Mouse (Mus musculus): ENCODE measurements around the gene Corin. TPM values are rescaled to one million over a fixed set of nuclear protein-coding genes. Genes with fewer than 3 reads are reported as not detected.

Gene Corin
- total RNA-seq (2014; fragmentation: Nextera tagmentation) (not detected in 2 replicates), total RNA-seq (2017) (under 0.01 and 0.66 TPM in 2 replicates), polyA plus RNA-seq (2012) (not detected in 2 replicates)

DNA sequence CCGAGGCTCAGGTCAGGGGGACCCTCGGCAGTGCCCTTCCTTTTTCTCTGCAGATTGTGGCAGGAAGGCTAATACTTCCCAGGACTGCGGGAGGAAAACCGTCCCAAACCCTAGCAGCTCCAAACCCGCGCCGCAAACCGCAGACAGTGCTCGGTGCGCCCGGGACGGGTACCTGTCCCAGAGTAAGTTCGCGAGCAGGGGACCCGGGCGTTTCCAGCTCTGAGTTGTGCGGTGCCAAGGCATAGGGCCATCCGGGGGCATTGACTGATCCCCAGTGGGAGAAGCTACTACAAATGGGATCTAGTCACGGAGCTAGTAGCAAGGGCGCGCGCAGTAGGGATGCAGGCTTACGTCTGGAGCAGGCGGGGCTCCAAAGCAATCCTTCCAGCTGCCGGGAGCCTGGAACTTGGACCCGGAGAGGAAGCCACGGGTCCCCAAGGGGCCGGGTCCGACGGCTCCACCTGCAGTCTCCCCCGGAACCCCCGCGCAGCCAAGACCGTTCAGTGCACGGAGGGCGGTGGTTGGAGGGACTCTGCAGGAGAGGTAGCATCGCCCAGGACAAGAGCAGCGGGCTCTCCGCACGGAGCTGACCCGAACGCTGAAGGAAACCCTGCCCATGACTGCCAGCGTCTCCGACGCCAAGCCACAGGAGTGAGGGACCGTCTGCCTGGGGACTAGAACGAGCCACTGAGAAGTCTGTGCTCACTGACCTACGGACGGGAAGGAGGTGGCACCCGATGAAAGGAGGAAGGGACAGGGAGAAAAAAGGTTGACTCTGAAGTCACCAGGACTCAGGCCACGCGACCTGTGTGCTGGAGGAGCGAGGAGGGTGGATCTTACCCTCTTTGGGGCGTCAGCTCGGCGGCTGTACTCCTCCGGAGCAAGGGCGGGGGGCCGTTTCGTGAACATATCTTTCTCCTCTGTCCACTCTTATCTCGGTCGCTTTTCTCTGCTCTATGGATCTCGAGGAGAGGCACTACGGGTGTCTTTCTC lies at the start of gene Corin:
Gene Corin, minus strand, starts transcription at position 943 of the 993 bp plus-strand sequence.
- TF ChIP-seq GATA2 (IDR thresholded peaks at IDR 0.05; ENCODE audit: borderline replicate concordance, low read depth, low read length) = no peak
- no peak for TF ChIP-seq POLR2AphosphoS5 (IDR thresholded peaks at IDR 0.05; ENCODE audit: insufficient replicate concordance, low read depth, low read length)
- no peak for TF ChIP-seq CTCF (IDR thresholded peaks at IDR 0.05; ENCODE audit: low read depth, low read length)
- no peak for TF ChIP-seq GATA1 (IDR thresholded peaks at IDR 0.05; ENCODE audit: borderline replicate concordance, low read length)
- no peak for TF ChIP-seq TAL1 (conservative IDR thresholded peaks at IDR 0.05; ENCODE audit: low read depth, low read length)
- H3K27me3 ChIP-seq (ENCODE audit: insufficient read depth, low read length) = peaks cover 22% of the 10 kb centered on the region
- no peaks in the 10 kb centered on the region for H3K36me3 ChIP-seq (replicated peaks)
- DNase-seq (ENCODE audit: low spot score) (no peak), ATAC-seq (ENCODE audit: extremely low read depth, insufficient number of reproducible peaks, low FRiP score, poor library complexity, severe bottlenecking) (no peak)
- H3K9me3 ChIP-seq (replicated peaks) = no peaks in the 10 kb centered on the region
- H3K4me1 ChIP-seq (ENCODE audit: insufficient read depth, low read depth, low read length) = no peaks in the 10 kb centered on the region
- H3K4me3 ChIP-seq (ENCODE audit: low read depth, low read length) = no peak within 1 kb of the TSS

DNA sequence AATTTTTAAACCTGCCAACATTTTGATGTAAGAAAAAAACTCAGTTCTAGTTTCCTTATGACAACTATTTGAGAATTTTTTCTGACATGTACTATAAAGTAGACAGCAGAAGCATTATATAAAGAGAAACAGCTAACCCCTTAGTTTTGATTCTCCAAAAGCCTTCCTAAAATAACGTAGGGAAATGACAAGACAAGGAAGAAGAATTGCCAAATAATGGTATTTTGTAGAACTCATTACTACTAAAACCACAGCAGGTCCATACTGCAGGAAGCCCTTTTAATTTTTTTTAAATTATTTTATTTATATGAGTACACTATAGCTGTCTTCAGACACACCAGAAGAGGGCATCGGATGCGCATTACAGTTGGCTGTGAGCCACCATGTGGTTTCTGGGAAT lies 46.9 kb upstream of the Corin start:
- H3K27me3 ChIP-seq (ENCODE audit: insufficient read depth, low read length) = no peaks in the 10 kb centered on the region
- no peak for DNase-seq (ENCODE audit: low spot score)
- H3K36me3 ChIP-seq (replicated peaks) = peaks cover 40% of the 10 kb centered on the region
- no peaks in the 10 kb centered on the region for H3K4me1 ChIP-seq (ENCODE audit: insufficient read depth, low read depth, low read length)
- ATAC-seq (ENCODE audit: extremely low read depth, insufficient number of reproducible peaks, low FRiP score, poor library complexity, severe bottlenecking) = no peak
- H3K9me3 ChIP-seq (replicated peaks) = no peaks in the 10 kb centered on the region
- H3K4me3 ChIP-seq (ENCODE audit: low read depth, low read length) = no peak overlapping the region
- no peak for TF ChIP-seq GATA1 (IDR thresholded peaks at IDR 0.05; ENCODE audit: borderline replicate concordance, low read length)
- TF ChIP-seq CTCF (IDR thresholded peaks at IDR 0.05; ENCODE audit: low read depth, low read length) = no peak
- no peak for TF ChIP-seq GATA2 (IDR thresholded peaks at IDR 0.05; ENCODE audit: borderline replicate concordance, low read depth, low read length)
- no peak for TF ChIP-seq POLR2AphosphoS5 (IDR thresholded peaks at IDR 0.05; ENCODE audit: insufficient replicate concordance, low read depth, low read length)
- no peak for TF ChIP-seq TAL1 (conservative IDR thresholded peaks at IDR 0.05; ENCODE audit: low read depth, low read length)

DNA sequence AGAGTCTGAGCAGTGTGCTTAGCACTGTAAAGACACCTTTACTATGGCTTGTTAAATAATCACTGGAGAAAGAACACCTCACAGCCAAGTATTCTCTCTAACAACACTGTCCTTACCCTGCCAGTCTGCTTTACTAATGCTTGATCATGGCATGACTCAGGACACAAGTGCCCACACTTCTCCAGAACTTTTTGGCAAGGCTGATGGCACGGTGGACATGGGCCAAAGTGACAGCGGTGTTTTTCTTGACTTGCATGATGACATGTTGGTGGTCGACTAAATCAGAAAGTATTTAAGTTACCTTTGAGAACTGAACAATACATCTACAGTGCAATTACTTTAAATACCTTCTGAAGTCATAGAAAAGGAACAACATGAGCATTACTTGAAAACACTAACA lies 24.6 kb upstream of the Corin start:
- Histone ChIP-seq H3K36me3 (replicated peaks) (peaks cover 46% of the 10 kb centered on the region), H3K4me3 (ENCODE audit: low read depth, low read length) (no peak overlapping the region), H3K4me1 (ENCODE audit: insufficient read depth, low read depth, low read length) (no peaks in the 10 kb centered on the region), H3K27me3 (ENCODE audit: insufficient read depth, low read length) (no peaks in the 10 kb centered on the region), H3K9me3 (replicated peaks) (no peaks in the 10 kb centered on the region)
- ATAC-seq (ENCODE audit: extremely low read depth, insufficient number of reproducible peaks, low FRiP score, poor library complexity, severe bottlenecking) = no peak
- TF ChIP-seq GATA2 (IDR thresholded peaks at IDR 0.05; ENCODE audit: borderline replicate concordance, low read depth, low read length) = no peak
- no peak for TF ChIP-seq TAL1 (conservative IDR thresholded peaks at IDR 0.05; ENCODE audit: low read depth, low read length)
- no peak for TF ChIP-seq CTCF (IDR thresholded peaks at IDR 0.05; ENCODE audit: low read depth, low read length)
- no peak for DNase-seq (ENCODE audit: low spot score)

DNA sequence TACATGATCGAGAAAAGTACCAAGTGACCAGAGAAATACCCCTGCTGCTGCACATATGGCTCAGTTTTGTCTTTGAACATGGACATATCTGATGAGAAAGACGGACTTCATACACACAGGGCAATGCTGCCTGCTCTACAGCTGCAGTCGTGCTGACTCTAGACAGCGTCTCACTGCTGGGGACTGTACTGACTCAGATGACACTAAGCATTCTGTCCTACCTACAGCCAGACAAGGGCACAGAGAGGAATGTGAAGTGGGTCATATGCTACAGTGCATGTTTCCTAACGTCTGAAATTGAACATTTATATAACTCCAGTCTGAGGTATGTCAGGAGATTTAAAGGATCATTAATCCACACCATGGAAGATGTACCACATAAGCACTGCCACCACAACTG lies 9.5 kb upstream of the Corin start:
- H3K36me3 ChIP-seq (replicated peaks) = peaks cover 34% of the 10 kb centered on the region
- ATAC-seq (ENCODE audit: extremely low read depth, insufficient number of reproducible peaks, low FRiP score, poor library complexity, severe bottlenecking) = no peak
- DNase-seq (ENCODE audit: low spot score) = no peak
- no peaks in the 10 kb centered on the region for H3K9me3 ChIP-seq (replicated peaks)
- no peak overlapping the region for H3K4me3 ChIP-seq (ENCODE audit: low read depth, low read length)
- no peaks in the 10 kb centered on the region for H3K27me3 ChIP-seq (ENCODE audit: insufficient read depth, low read length)
- TF ChIP-seq CTCF (IDR thresholded peaks at IDR 0.05; ENCODE audit: low read depth, low read length) (no peak), POLR2AphosphoS5 (IDR thresholded peaks at IDR 0.05; ENCODE audit: insufficient replicate concordance, low read depth, low read length) (no peak), GATA1 (IDR thresholded peaks at IDR 0.05; ENCODE audit: borderline replicate concordance, low read length) (no peak), TAL1 (conservative IDR thresholded peaks at IDR 0.05; ENCODE audit: low read depth, low read length) (no peak), GATA2 (IDR thresholded peaks at IDR 0.05; ENCODE audit: borderline replicate concordance, low read depth, low read length) (no peak)
- no peaks in the 10 kb centered on the region for H3K4me1 ChIP-seq (ENCODE audit: insufficient read depth, low read depth, low read length)

DNA sequence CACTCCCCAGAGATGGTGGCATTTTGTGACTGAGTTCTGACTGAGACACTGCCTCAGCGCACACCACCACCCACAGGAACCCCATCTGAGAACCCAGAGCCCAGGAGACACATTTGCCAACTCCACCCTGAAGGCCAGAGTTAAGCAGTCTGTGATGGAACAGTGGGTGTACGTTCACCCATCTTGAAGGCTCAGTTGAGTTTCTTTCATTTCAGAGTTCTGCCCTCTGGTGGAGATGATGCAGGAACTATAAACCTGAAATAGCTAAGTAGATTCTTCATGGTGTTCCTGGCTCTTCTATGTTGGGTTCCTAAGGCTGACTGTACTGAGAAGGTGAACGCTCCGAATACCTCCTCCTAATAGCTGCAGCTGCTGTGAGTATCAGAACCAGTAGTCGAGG lies 1.5 kb upstream of the Corin start:
- ATAC-seq (ENCODE audit: extremely low read depth, insufficient number of reproducible peaks, low FRiP score, poor library complexity, severe bottlenecking) = no peak
- no peaks in the 10 kb centered on the region for H3K36me3 ChIP-seq (replicated peaks)

DNA sequence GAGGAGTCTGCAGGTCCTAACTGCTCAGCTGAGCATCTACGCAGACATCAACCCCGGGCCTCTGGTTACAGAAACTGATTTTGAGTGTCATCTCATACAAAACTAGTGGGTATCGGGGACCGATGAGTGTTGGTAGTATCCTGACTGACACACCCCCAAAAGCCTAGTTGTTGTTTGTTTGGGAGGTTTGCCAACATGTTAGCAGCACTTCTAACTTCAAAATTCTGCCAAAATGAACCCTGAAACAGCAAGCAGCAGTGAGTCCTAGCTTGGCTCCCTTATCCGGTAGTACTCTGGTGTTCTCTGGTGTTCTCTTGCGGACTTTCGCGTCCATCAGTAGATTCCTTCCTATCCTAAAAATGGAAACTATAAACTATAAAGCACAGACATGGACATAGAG lies 1.5 kb downstream of the Corin start:
- no peaks in the 10 kb centered on the region for H3K36me3 ChIP-seq (replicated peaks)
- peaks cover 22% of the 10 kb centered on the region for H3K27me3 ChIP-seq (ENCODE audit: insufficient read depth, low read length)
- no peaks in the 10 kb centered on the region for H3K4me1 ChIP-seq (ENCODE audit: insufficient read depth, low read depth, low read length)
- no peak overlapping the region for H3K4me3 ChIP-seq (ENCODE audit: low read depth, low read length)
- ATAC-seq (ENCODE audit: extremely low read depth, insufficient number of reproducible peaks, low FRiP score, poor library complexity, severe bottlenecking) (no peak), DNase-seq (ENCODE audit: low spot score) (no peak)
- no peak for TF ChIP-seq POLR2AphosphoS5 (IDR thresholded peaks at IDR 0.05; ENCODE audit: insufficient replicate concordance, low read depth, low read length)
- TF ChIP-seq GATA2 (IDR thresholded peaks at IDR 0.05; ENCODE audit: borderline replicate concordance, low read depth, low read length) = no peak
- no peak for TF ChIP-seq GATA1 (IDR thresholded peaks at IDR 0.05; ENCODE audit: borderline replicate concordance, low read length)
- no peak for TF ChIP-seq CTCF (IDR thresholded peaks at IDR 0.05; ENCODE audit: low read depth, low read length)
- no peak for TF ChIP-seq TAL1 (conservative IDR thresholded peaks at IDR 0.05; ENCODE audit: low read depth, low read length)
- no peaks in the 10 kb centered on the region for H3K9me3 ChIP-seq (replicated peaks)

More for the DNA sequence above, 1.5 kb upstream of the Corin start:
- no peak for DNase-seq (ENCODE audit: low spot score)
- Histone ChIP-seq H3K4me3 (ENCODE audit: low read depth, low read length) (no peak overlapping the region), H3K4me1 (ENCODE audit: insufficient read depth, low read depth, low read length) (no peaks in the 10 kb centered on the region), H3K9me3 (replicated peaks) (no peaks in the 10 kb centered on the region), H3K27me3 (ENCODE audit: insufficient read depth, low read length) (peaks cover 19% of the 10 kb centered on the region)
- TF ChIP-seq POLR2AphosphoS5 (IDR thresholded peaks at IDR 0.05; ENCODE audit: insufficient replicate concordance, low read depth, low read length) (no peak), CTCF (IDR thresholded peaks at IDR 0.05; ENCODE audit: low read depth, low read length) (no peak), GATA1 (IDR thresholded peaks at IDR 0.05; ENCODE audit: borderline replicate concordance, low read length) (no peak), GATA2 (IDR thresholded peaks at IDR 0.05; ENCODE audit: borderline replicate concordance, low read depth, low read length) (no peak), TAL1 (conservative IDR thresholded peaks at IDR 0.05; ENCODE audit: low read depth, low read length) (no peak)

All from G1E (cell line).